Mouse (Mus musculus): ENCODE results near the gene Pnpla2. TPM values are rescaled to one million over a fixed set of nuclear protein-coding genes. Genes with fewer than 3 reads are reported as not detected.
"Not testable (repeated sequence)": the region's sequence is repeated elsewhere in the genome, so short reads cannot be mapped to it uniquely, and the experiment has no call there.

The Pnpla2 gene
- 82.1 and 88.0 TPM in 2 replicates for polyA plus RNA-seq (2015; fragmentation: Nextera tagmentation; extraction: Ambion mirVana)

GRCm38 (mm10) chr7:141454967-141455551 is at the start of gene Pnpla2:
Pnpla2 (plus strand) TSS chr7:141455198.
- Histone ChIP-seq H3K9me3 (ENCODE audit: control insufficient read depth, low read length) (no peaks in the 10 kb centered on the region), H3K9ac (ENCODE audit: low read length) (peak within 1 kb of the TSS; percentile 79), H3K27me3 (ENCODE audit: control insufficient read depth, insufficient read depth, low read length) (no peaks in the 10 kb centered on the region), H3K27ac (replicated peaks) (peak within 1 kb of the TSS; percentile 87), H3K36me3 (ENCODE audit: control insufficient read depth, insufficient read depth, low read length) (peaks cover 6% of the 10 kb centered on the region; the same call in 1 of the 2 replicates), H3K4me3 (ENCODE audit: low read depth, low read length) (peak within 1 kb of the TSS; percentile 57), H3K4me1 (replicated peaks; ENCODE audit: control insufficient read depth, insufficient read depth) (0 out of 2 replicates have a peak, but pooled peaks cover 3% of the 10 kb centered on the region), H3K4me2 (replicated peaks; ENCODE audit: low read depth) (peak within 1 kb of the TSS; percentile 86)
- ATAC-seq (ENCODE audit: low FRiP score, low TSS enrichment) (peak; percentile 83), DNase-seq (ENCODE audit: low spot score) (peak; percentile 99)
- TF ChIP-seq CTCF (IDR thresholded peaks at IDR 0.05; ENCODE audit: low read depth) = peak; percentile 52; the same call in 1 of the 2 replicates
- TF ChIP-seq EP300 (optimal IDR thresholded peaks at IDR 0.05) = no peak
- under 1% methylated on average over 44 of the region's 45 CpGs for WGBS

GRCm38 (mm10) chr7:141405466-141405865 is 49.5 kb upstream of the Pnpla2 start:
- ATAC-seq (ENCODE audit: low FRiP score, low TSS enrichment) (no peak), DNase-seq (ENCODE audit: low spot score) (no peak)
- WGBS = 78% methylated on average over 4 of the region's 4 CpGs
- Histone ChIP-seq H3K27me3 (ENCODE audit: control insufficient read depth, insufficient read depth, low read length) (no peaks in the 10 kb centered on the region), H3K4me1 (replicated peaks; ENCODE audit: control insufficient read depth, insufficient read depth) (no peaks in the 10 kb centered on the region), H3K4me3 (ENCODE audit: low read depth, low read length) (no peak overlapping the region), H3K27ac (replicated peaks) (no peak overlapping the region), H3K4me2 (replicated peaks; ENCODE audit: low read depth) (no peak overlapping the region), H3K9me3 (ENCODE audit: control insufficient read depth, low read length) (no peaks in the 10 kb centered on the region), H3K36me3 (ENCODE audit: control insufficient read depth, insufficient read depth, low read length) (peaks cover 13% of the 10 kb centered on the region; the same call in 1 of the 2 replicates), H3K9ac (ENCODE audit: low read length) (no peak overlapping the region)
- TF ChIP-seq CTCF (IDR thresholded peaks at IDR 0.05; ENCODE audit: low read depth) = no peak
- TF ChIP-seq EP300 (optimal IDR thresholded peaks at IDR 0.05) = no peak

GRCm38 (mm10) chr7:141407670-141408069 is 47.3 kb upstream of the Pnpla2 start:
- not testable (repeated sequence) for DNase-seq (ENCODE audit: low spot score); H3K4me2 ChIP-seq (replicated peaks; ENCODE audit: low read depth); H3K4me1 ChIP-seq (replicated peaks; ENCODE audit: control insufficient read depth, insufficient read depth); H3K27me3 ChIP-seq (ENCODE audit: control insufficient read depth, insufficient read depth, low read length); H3K36me3 ChIP-seq (ENCODE audit: control insufficient read depth, insufficient read depth, low read length); ATAC-seq (ENCODE audit: low FRiP score, low TSS enrichment); H3K9ac ChIP-seq (ENCODE audit: low read length); H3K27ac ChIP-seq (replicated peaks); H3K4me3 ChIP-seq (ENCODE audit: low read depth, low read length); H3K9me3 ChIP-seq (ENCODE audit: control insufficient read depth, low read length)
- WGBS = 90% methylated on average over 7 of the region's 7 CpGs

GRCm38 (mm10) chr7:141408833-141409232 is 46.2 kb upstream of the Pnpla2 start:
- H3K9ac ChIP-seq (ENCODE audit: low read length) = no peak overlapping the region
- TF ChIP-seq CTCF (IDR thresholded peaks at IDR 0.05; ENCODE audit: low read depth) (peak; percentile 97), EP300 (optimal IDR thresholded peaks at IDR 0.05) (no peak)

GRCm38 (mm10) chr7:141410631-141411030 is 44.4 kb upstream of the Pnpla2 start:
- 85% methylated on average over 8 of the region's 8 CpGs for WGBS
- no peak for ATAC-seq (ENCODE audit: low FRiP score, low TSS enrichment)

More at GRCm38 (mm10) chr7:141408833-141409232, 46.2 kb upstream of the Pnpla2 start:
- DNase-seq (ENCODE audit: low spot score) (peak; percentile 90), ATAC-seq (ENCODE audit: low FRiP score, low TSS enrichment) (peak; percentile 80)
- Histone ChIP-seq H3K27ac (replicated peaks) (no peak overlapping the region), H3K4me1 (replicated peaks; ENCODE audit: control insufficient read depth, insufficient read depth) (0 out of 2 replicates have a peak, but pooled peaks cover 3% of the 10 kb centered on the region), H3K9me3 (ENCODE audit: control insufficient read depth, low read length) (no peaks in the 10 kb centered on the region), H3K4me3 (ENCODE audit: low read depth, low read length) (no peak overlapping the region), H3K27me3 (ENCODE audit: control insufficient read depth, insufficient read depth, low read length) (no peaks in the 10 kb centered on the region), H3K4me2 (replicated peaks; ENCODE audit: low read depth) (no peak overlapping the region), H3K36me3 (ENCODE audit: control insufficient read depth, insufficient read depth, low read length) (peaks cover 6% of the 10 kb centered on the region; the same call in 1 of the 2 replicates)
- 10% methylated on average over 11 of the region's 11 CpGs for WGBS

GRCm38 (mm10) chr7:141411667-141412066 is 43.3 kb upstream of the Pnpla2 start:
- Histone ChIP-seq H3K4me3 (ENCODE audit: low read depth, low read length) (no peak overlapping the region), H3K27ac (replicated peaks) (no peak overlapping the region), H3K36me3 (ENCODE audit: control insufficient read depth, insufficient read depth, low read length) (peaks cover 6% of the 10 kb centered on the region; the same call in 1 of the 2 replicates), H3K4me1 (replicated peaks; ENCODE audit: control insufficient read depth, insufficient read depth) (0 out of 2 replicates have a peak, but pooled peaks cover 3% of the 10 kb centered on the region), H3K27me3 (ENCODE audit: control insufficient read depth, insufficient read depth, low read length) (no peaks in the 10 kb centered on the region), H3K9me3 (ENCODE audit: control insufficient read depth, low read length) (no peaks in the 10 kb centered on the region), H3K9ac (ENCODE audit: low read length) (no peak overlapping the region), H3K4me2 (replicated peaks; ENCODE audit: low read depth) (no peak overlapping the region)
- 93% methylated on average over 1 of the region's 1 CpGs for WGBS
- TF ChIP-seq EP300 (optimal IDR thresholded peaks at IDR 0.05) (no peak), CTCF (IDR thresholded peaks at IDR 0.05; ENCODE audit: low read depth) (no peak)
- DNase-seq (ENCODE audit: low spot score) (no peak), ATAC-seq (ENCODE audit: low FRiP score, low TSS enrichment) (no peak)

More at GRCm38 (mm10) chr7:141410631-141411030, 44.4 kb upstream of the Pnpla2 start:
- H3K4me2 ChIP-seq (replicated peaks; ENCODE audit: low read depth) = no peak overlapping the region
- no peak overlapping the region for H3K4me3 ChIP-seq (ENCODE audit: low read depth, low read length)
- no peaks in the 10 kb centered on the region for H3K27me3 ChIP-seq (ENCODE audit: control insufficient read depth, insufficient read depth, low read length)
- TF ChIP-seq CTCF (IDR thresholded peaks at IDR 0.05; ENCODE audit: low read depth) (no peak), EP300 (optimal IDR thresholded peaks at IDR 0.05) (no peak)
- no peak overlapping the region for H3K27ac ChIP-seq (replicated peaks)
- H3K9ac ChIP-seq (ENCODE audit: low read length) = no peak overlapping the region
- no peaks in the 10 kb centered on the region for H3K9me3 ChIP-seq (ENCODE audit: control insufficient read depth, low read length)
- H3K36me3 ChIP-seq (ENCODE audit: control insufficient read depth, insufficient read depth, low read length) = peaks cover 6% of the 10 kb centered on the region; the same call in 1 of the 2 replicates
- DNase-seq (ENCODE audit: low spot score) = no peak
- H3K4me1 ChIP-seq (replicated peaks; ENCODE audit: control insufficient read depth, insufficient read depth) = 0 out of 2 replicates have a peak, but pooled peaks cover 3% of the 10 kb centered on the region
